Mouse (Mus musculus): ENCODE measurements around the gene Srpk2. TPM values are rescaled to one million over a fixed set of nuclear protein-coding genes. Genes with fewer than 3 reads are reported as not detected.
"Not testable (repeated sequence)": the region's sequence is repeated elsewhere in the genome, so short reads cannot be mapped to it uniquely, and the experiment has no call there.

The Srpk2 gene
- polyA plus RNA-seq, 1 experiment from 2014 or later, result 5.7 TPM

GRCm38 (mm10) chr5:23464743-23465142 lies 219.7 kb downstream of the Srpk2 start:
- Histone ChIP-seq H3K27ac (replicated peaks) (no peak overlapping the region), H3K36me3 (replicated peaks) (peaks cover 71% of the 10 kb centered on the region), H3K4me3 (replicated peaks) (no peak overlapping the region), H3K9me3 (replicated peaks) (no peaks in the 10 kb centered on the region), H3K4me2 (no peak overlapping the region), H3K4me1 (replicated peaks) (peaks cover 3% of the 10 kb centered on the region; the same call in 1 of the 2 replicates), H3K27me3 (no peaks in the 10 kb centered on the region), H3K9ac (no peak overlapping the region)
- ATAC-seq (ENCODE audit: insufficient read depth), result no peak
- 88% methylated on average over 8 of the region's 8 CpGs for WGBS (ENCODE audit: insufficient replicate concordance)

- peaks cover 3% of the 10 kb centered on the region; the same call in 1 of the 2 replicates for H3K4me1 ChIP-seq (replicated peaks)
- H3K27ac ChIP-seq (replicated peaks), result no peak overlapping the region
- no peak overlapping the region for H3K9ac ChIP-seq
- no peak overlapping the region for H3K4me2 ChIP-seq
- WGBS (ENCODE audit: insufficient replicate concordance), result 95% methylated on average over 3 of the region's 3 CpGs
- H3K36me3 ChIP-seq (replicated peaks), result peaks cover 69% of the 10 kb centered on the region
- no peaks in the 10 kb centered on the region for H3K27me3 ChIP-seq
- H3K4me3 ChIP-seq (replicated peaks), result no peak overlapping the region
- ATAC-seq (ENCODE audit: insufficient read depth), result no peak
- H3K9me3 ChIP-seq (replicated peaks), result no peaks in the 10 kb centered on the region
Measured at GRCm38 (mm10) chr5:23464247-23464646, 220.2 kb downstream of the Srpk2 start.

- H3K4me3 ChIP-seq (replicated peaks), result no peak overlapping the region
- peaks cover 8% of the 10 kb centered on the region for H3K4me1 ChIP-seq (replicated peaks)
- H3K4me2 ChIP-seq, result no peak overlapping the region
- WGBS (ENCODE audit: insufficient replicate concordance), result 61% methylated on average over 2 of the region's 2 CpGs
- no peak for ATAC-seq (ENCODE audit: insufficient read depth)
- H3K36me3 ChIP-seq (replicated peaks), result peaks cover 52% of the 10 kb centered on the region
- no peak overlapping the region for H3K27ac ChIP-seq (replicated peaks)
- no peaks in the 10 kb centered on the region for H3K27me3 ChIP-seq
- H3K9ac ChIP-seq, result no peak overlapping the region
- H3K9me3 ChIP-seq (replicated peaks), result no peaks in the 10 kb centered on the region
Measured at GRCm38 (mm10) chr5:23461688-23462087, 222.7 kb downstream of the Srpk2 start.

GRCm38 (mm10) chr5:23453561-23453960 lies 230.9 kb downstream of the Srpk2 start:
- H3K27me3 ChIP-seq; H3K9ac ChIP-seq; H3K27ac ChIP-seq (replicated peaks); H3K4me1 ChIP-seq (replicated peaks); H3K9me3 ChIP-seq (replicated peaks); H3K4me2 ChIP-seq; H3K4me3 ChIP-seq (replicated peaks); ATAC-seq (ENCODE audit: insufficient read depth): not testable (repeated sequence)
- WGBS (ENCODE audit: insufficient replicate concordance), result 84% methylated on average over 2 of the region's 2 CpGs
- peaks cover 48% of the 10 kb centered on the region for H3K36me3 ChIP-seq (replicated peaks)

Other genes starting within 250 kb of the Srpk2 start
- gene Pus7, start 99.1 kb upstream of the Srpk2 start, polyA plus RNA-seq (2015; fragmentation: Nextera tagmentation; extraction: Ambion mirVana), result 12.0 and 12.8 TPM in 2 replicates
- 16.5 and 18.9 TPM in 2 replicates for gene Rint1, start 103.1 kb upstream of the Srpk2 start, polyA plus RNA-seq (2015; fragmentation: Nextera tagmentation; extraction: Ambion mirVana)
- gene Tomm7, start 159.5 kb upstream of the Srpk2 start, polyA plus RNA-seq (2015; fragmentation: Nextera tagmentation; extraction: Ambion mirVana), result 49.5 and 59.8 TPM in 2 replicates